Mouse (Mus musculus) cortical plate, adult 2 months (tissue): Measurements from ENCODE around the gene Cplane1. TPM values are rescaled to one million over a fixed set of nuclear protein-coding genes. Genes with fewer than 3 reads are reported as not detected.
"Not testable (repeated sequence)": the region's sequence is repeated elsewhere in the genome, so short reads cannot be mapped to it uniquely, and the experiment has no call there.

Experiments used
- H3K27ac ChIP-seq: fragments of 200-500 bp; 2 replicates; pipeline ENCODE4 v1.5.1; 2012; ENCODE audit warnings: low read length, control low read depth, inconsistent platforms; ENCODE audit not compliant: insufficient read depth
- H3K4me1 ChIP-seq: fragments of 200-500 bp; 2 replicates; pipeline ENCODE4 v1.6.1; 2011; ENCODE audit warnings: low read length; ENCODE audit not compliant: control insufficient read depth, insufficient read depth
- H3K4me3 ChIP-seq: fragments of 200-500 bp; 2 replicates; pipeline ENCODE4 v1.5.1; 2011; ENCODE audit warnings: mild to moderate bottlenecking, low read length, control low read depth; ENCODE audit not compliant: insufficient read depth
- CTCF ChIP-seq: fragments of 200-500 bp; IDR thresholded peaks from 2 replicates; pipeline ENCODE4 v1.5.1; 2011; ENCODE audit warnings: mild to moderate bottlenecking, control low read depth, low read length; ENCODE audit not compliant: insufficient read depth; ENCODE audit errors: extremely low read depth
- POLR2A ChIP-seq: fragments of 200-500 bp; IDR thresholded peaks from 2 replicates; pipeline ENCODE4 v1.6.1; 2011; ENCODE audit warnings: mild to moderate bottlenecking, low read length, control low read depth; ENCODE audit not compliant: insufficient read depth; ENCODE audit errors: extremely low read depth
- polyA plus RNA-seq: library from polyadenylated mRNA; depleted of rRNA; stranded (reverse); fragments of >200 nt; gene quantifications from 2 replicates; pipeline ENCODE4 v1.2.3, GENCODE M21; 2012

Gene Cplane1
- polyA plus RNA-seq, 1 experiment = 26.8 TPM

DNA sequence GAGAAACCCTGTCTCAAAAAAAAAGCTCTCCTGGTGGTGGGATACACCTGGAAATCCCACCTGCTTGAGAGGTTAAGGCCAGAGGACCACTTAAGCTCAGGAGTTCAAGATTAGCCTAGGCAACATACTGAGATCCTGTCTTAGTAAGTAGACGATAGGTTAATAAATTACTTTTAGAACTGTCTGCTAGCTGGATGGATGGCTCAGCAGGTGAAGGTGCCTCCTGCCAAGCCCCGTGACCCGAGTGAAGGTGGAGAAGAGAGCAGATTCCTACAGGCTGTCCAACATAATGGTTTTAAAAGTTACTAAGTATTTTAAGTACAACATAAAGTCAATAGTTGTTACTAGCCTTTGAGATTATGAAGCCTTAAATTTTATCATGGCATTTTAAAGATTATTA is 97.0 kb downstream of the Cplane1 start:
- H3K4me1 ChIP-seq = no peaks in the 10 kb centered on the region
- no peak for TF ChIP-seq POLR2A
- no peak for TF ChIP-seq CTCF
- H3K4me3 ChIP-seq = no peak overlapping the region
- no peak overlapping the region for H3K27ac ChIP-seq

DNA sequence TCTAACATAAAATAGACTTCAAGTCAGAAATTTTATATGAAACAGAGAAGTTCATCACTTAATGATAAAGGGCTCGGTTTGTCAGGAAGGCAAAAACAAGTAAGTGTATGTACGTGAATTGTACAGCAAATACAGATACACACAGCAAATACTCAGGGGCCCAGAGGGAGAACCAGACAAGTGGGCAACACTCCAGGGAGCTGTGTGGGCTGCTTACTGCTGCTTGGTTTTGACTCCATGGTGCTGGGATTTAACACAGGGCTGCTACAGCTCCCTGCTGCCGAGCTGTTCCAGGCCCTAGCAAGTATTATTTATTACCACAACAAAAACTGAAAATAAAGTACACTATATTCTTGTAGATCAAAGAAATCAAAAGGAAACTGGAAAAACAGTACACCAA is 98.3 kb downstream of the Cplane1 start:
- Histone ChIP-seq H3K4me1 (no peaks in the 10 kb centered on the region), H3K27ac (no peak overlapping the region), H3K4me3 (no peak overlapping the region)
- TF ChIP-seq CTCF = no peak
- no peak for TF ChIP-seq POLR2A

DNA sequence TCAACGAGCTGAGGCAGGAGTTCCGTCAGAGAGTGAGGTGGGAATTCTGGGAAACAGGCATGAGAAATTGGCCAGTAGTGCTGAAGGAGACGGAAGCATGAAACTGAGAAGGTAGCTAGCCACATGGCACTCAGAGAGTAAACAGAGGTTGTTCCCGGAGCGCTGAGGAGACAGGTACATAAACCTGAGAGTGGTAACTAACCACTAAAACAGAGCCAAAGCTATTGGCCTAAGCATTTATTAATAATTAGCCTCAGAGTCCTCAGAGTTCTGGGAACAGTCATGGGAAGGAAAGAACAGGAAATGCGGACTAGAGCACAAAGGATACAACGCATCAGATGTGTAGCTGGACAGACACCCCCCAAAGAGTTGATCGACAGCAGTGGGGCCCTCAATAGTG is 99.3 kb downstream of the Cplane1 start:
- no peak overlapping the region for H3K4me3 ChIP-seq
- no peak overlapping the region for H3K27ac ChIP-seq
- H3K4me1 ChIP-seq = no peaks in the 10 kb centered on the region
- TF ChIP-seq POLR2A (no peak), CTCF (no peak)

DNA sequence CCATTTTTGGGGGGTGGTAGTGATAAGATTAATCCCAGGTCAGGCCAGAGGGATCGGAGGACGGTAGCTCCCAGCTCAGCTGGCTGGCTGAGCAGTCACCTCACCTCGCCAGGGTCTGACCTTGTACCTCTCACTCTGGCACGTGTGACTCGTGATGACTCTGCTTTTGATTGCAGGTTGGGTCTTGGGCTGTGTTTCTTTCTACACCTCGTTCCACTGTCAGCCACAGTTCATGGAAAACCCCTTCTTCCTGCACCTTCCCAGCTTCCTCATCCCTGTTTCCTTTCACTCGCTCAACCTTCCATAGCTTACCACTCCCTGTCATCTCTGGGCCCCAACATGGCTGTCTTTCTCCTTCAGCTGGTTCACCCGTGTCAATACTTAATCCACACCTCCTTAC is 103.0 kb downstream of the Cplane1 start:
- Histone ChIP-seq H3K4me3 (no peak overlapping the region), H3K4me1 (no peaks in the 10 kb centered on the region), H3K27ac (no peak overlapping the region)
- no peak for TF ChIP-seq POLR2A
- TF ChIP-seq CTCF = no peak

DNA sequence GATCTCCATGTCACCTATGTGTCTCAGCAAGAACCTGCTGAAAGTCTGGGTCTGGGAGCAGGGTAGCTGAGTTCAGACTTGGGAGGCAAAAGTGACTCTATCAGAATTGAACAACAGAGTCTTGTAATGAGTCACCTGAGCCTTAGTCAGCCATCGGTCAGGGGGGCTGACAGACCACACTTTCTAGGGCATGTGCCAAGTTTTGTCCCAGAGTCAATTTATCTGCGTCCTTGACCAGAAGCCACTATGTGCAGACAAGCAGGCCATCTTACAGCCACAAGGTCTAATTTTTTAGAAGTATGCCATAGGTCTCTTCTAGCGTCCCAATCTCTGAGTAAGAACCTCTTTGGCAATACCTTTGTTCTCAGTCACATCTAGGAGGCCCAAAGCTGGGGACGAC is 109.0 kb downstream of the Cplane1 start:
- H3K27ac ChIP-seq, H3K4me1 ChIP-seq: not testable (repeated sequence)

DNA sequence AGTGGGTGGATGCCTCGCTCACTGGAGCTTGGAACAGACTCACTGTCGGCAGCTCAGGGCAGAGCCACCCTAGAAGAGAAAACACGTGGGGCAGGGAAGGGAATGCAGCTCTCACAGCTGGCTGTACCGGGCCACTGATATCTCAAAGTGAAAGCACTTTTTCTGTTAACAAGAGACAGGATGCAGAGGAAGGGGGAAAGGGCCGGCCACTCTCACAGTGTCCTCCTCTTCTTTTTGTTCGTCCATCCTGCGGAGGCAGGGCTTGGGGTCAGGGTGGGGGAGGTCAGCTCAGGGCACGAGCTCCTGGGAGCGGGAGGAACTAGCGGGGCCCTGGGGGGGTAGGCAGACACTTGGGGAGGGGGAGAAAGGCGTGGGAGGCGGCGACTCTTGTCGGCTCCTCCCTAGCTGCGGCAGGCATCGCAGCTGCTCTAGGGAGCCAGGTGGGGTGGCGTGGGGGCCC is 110.4 kb downstream of the Cplane1 start:
- TF ChIP-seq POLR2A (no peak), CTCF (no peak)
- H3K4me3 ChIP-seq = 0 out of 2 replicates have a peak overlapping the region, but pooled peaks have one; percentile 24
- no peak overlapping the region for H3K27ac ChIP-seq
- no peaks in the 10 kb centered on the region for H3K4me1 ChIP-seq

More for the DNA sequence above, 109.0 kb downstream of the Cplane1 start:
- H3K4me3 ChIP-seq = not testable (repeated sequence)

DNA sequence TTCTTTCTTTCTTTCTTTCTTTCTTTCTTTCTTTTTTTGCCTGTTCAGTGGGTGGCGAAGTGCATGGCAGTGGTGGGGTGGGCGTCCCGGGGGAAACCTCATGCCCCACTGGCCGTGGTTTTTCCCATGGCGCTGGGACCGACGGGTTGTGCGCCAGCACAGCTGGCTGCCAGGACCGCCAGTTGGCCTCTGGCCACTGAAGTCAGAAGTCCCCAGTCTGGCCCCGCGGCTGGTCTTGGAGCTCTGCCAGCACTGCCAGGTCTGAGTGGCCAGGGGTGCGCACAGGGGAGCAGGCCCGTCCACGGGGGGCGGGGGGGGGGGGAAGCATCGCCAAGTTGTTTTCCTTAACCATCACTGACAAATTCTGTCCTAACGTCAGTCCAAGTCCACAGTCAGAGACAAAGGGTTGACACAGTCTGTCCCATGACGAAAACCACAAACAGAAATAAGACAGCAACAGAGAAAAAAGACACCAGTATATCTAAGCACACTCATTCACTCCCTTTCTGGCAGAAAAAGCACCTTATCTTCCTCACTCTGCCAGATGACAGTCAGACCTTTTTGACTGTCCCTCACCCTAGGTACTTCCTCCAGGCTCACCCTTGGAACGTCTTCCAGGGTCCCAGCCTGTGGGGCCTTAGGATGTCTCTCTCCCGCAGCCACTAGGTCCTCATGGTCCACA is 111.2 kb downstream of the Cplane1 start:
- Histone ChIP-seq H3K4me3 (0 out of 2 replicates have a peak overlapping the region, but pooled peaks have one; percentile 24), H3K27ac (no peak overlapping the region), H3K4me1 (no peaks in the 10 kb centered on the region)
- TF ChIP-seq POLR2A (no peak), CTCF (no peak)

DNA sequence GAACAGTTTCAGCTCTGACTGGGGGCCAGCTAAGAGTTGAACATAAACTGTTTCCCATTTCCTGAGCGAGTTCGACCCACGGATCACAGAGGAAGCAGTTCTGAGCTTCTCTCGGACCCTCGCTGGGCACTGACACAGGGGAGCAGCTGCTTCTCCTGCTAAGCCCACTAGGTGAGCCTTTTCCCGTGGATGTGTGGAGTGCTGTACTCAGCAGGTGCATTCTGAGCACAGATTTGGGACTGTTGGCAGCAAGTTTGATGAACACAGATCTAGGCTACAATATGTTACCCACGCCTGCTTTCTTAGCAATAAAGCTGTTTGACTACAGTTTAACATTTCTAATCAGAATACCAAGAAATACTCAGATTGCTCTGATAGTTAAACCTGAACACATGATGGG is 112.8 kb downstream of the Cplane1 start:
- H3K4me3 ChIP-seq = no peak overlapping the region
- no peak for TF ChIP-seq POLR2A
- TF ChIP-seq CTCF = no peak
- no peak overlapping the region for H3K27ac ChIP-seq
- H3K4me1 ChIP-seq = no peaks in the 10 kb centered on the region

DNA sequence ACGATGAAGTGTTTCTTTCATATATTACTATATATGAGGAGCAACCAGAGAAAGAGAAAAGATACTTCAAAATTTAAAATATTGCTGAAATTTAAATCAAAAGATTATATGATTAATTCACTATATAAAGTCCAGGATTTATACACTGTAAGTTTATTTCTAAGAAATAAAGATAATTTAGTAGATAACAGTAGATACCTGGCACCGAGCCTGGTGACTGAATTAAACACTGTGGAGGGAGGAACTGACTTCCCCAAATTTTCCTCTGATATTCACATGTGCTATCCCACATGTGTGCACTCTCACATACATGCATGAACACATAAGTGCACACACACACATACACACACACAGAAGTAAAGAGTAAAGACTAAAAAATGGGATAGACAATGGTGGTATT is 113.2 kb downstream of the Cplane1 start:
- TF ChIP-seq CTCF (no peak), POLR2A (no peak)
- no peak overlapping the region for H3K4me3 ChIP-seq
- H3K4me1 ChIP-seq = no peaks in the 10 kb centered on the region
- H3K27ac ChIP-seq = no peak overlapping the region

DNA sequence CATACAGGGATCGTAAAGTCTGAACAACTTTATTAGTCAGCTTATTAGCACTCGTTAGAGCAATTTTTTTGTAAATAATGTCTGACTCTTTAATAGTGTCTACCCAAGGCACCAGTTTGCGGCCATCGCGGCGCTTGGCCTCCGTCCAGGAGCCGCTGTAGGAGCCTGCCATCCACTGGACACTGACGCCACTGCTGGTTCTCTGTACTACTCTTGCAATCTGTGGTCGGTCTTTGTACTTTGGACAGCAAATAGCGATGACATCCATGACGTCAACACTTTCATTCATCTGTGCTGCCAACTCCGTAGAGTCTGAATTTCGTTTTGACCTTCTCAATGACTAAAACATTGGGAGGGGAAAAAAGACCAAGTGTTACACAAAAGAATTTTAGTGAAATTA is 122.3 kb downstream of the Cplane1 start:
- Histone ChIP-seq H3K4me3 (no peak overlapping the region), H3K27ac (no peak overlapping the region), H3K4me1 (no peaks in the 10 kb centered on the region)
- TF ChIP-seq CTCF (no peak), POLR2A (no peak)

DNA sequence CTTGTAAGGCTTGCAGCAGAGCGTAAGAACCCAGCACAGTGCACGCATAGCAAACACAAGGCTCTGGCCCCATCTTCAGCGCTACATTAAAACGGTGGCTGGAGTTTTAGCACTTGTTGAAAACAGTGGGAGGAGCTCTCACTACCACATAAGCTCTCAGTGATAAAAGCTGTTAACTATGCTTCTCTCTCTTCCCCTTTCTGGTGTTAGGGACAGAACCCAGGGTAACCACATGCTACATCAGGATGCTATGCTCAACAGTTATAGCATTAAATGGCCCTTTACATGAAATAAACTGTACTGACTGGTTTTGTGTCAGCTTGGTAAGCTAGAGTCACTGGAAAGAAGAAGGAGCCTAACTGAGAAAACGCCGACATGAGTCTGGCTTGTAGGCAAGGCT is 125.2 kb downstream of the Cplane1 start:
- H3K27ac ChIP-seq = no peak overlapping the region
- no peaks in the 10 kb centered on the region for H3K4me1 ChIP-seq
- H3K4me3 ChIP-seq = no peak overlapping the region
- no peak for TF ChIP-seq POLR2A
- no peak for TF ChIP-seq CTCF
